Mouse (Mus musculus): ENCODE data around the gene Ift140.
"Not testable (repeated sequence)": the region's sequence is repeated elsewhere in the genome, so short reads cannot be mapped to it uniquely, and the experiment has no call there.

Gene Ift140

GRCm38 (mm10) chr17:25117263-25117662, 101.4 kb downstream of the Ift140 start:
- peak; percentile 76 for DNase-seq (ENCODE audit: low read depth, low spot score)

DNA sequence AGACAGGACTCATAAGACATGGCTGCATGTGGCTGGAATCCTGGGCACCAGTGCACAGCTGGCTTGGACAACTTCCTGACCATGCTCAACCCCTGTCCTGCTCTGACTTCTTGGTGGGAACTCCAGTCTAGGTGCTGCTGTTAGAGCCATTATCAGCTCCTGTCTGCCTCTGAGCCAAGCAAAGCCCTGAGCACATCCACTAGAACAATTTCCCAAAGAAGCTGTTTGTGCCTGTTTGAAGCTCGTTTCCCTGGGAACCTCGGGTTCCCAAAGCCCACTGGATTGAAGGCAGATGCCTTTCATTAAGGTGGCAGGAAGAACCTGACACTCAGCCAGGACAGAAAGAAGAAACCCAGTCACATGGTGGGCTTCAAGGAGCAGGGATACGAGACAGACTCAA, 104.5 kb downstream of the Ift140 start, which contains the start of gene Ptx4:
Ptx4 (plus strand) TSS at position 355 of the 400 bp plus-strand sequence.
- DNase-seq (ENCODE audit: low read depth, low spot score), result no peak

DNA sequence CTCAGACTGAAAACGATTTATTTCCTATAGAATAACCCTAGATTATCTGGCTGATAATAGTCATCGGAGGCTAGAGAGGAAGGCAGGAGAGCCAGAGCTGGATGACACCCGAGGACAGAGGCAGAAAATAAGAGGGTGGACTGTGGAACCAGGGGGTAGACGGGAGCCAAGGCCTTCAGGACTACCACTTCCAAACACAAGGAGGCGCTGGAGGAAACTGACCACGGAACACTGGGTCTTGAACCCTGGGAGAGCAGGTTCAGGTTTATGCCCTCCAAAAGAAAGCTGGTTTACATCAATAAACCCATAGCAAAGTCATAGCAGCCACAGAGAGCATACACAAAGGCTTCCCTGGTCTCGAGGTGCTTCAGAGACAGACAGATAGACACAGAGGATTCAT, 108.1 kb downstream of the Ift140 start:
- peak; percentile 51 for DNase-seq (ENCODE audit: low read depth, low spot score)

- not testable (repeated sequence) for DNase-seq (ENCODE audit: low read depth, low spot score)
Measured at GRCm38 (mm10) chr17:25125442-25126060, 109.7 kb downstream of the Ift140 start.

- DNase-seq (ENCODE audit: low read depth, low spot score), result peak; percentile 54
Measured at GRCm38 (mm10) chr17:25127079-25127478, 111.2 kb downstream of the Ift140 start.

GRCm38 (mm10) chr17:25127681-25128080, 111.8 kb downstream of the Ift140 start:
- no peak for DNase-seq (ENCODE audit: low read depth, low spot score)

GRCm38 (mm10) chr17:25130060-25130459, 114.2 kb downstream of the Ift140 start:
- DNase-seq (ENCODE audit: low read depth, low spot score), result no peak

DNA sequence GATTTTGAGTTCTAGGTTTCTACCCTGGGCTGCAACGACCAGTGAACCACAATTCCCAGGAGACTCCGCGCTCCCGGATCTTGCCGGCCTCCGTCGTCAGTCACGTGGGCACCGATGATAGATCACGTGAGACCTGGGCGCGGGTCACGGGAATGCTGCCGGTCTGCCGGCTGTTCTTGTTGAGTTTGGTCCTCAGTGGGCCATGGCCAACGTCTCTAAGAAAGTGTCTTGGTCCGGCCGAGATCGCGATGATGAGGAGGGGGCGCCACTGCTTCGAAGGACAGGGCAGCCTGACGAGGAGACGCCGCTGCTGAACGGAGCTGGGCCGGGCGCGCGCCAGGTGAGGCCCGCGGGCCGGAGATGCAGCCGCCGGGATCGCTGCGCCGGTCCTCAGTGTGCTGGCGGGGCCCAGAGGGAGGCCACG, 117.4 kb downstream of the Ift140 start, which contains the start of gene Clcn7:
Clcn7 (plus strand) TSS at position 117 of the 424 bp plus-strand sequence.
- peak; percentile 92 for DNase-seq (ENCODE audit: low read depth, low spot score)

DNA sequence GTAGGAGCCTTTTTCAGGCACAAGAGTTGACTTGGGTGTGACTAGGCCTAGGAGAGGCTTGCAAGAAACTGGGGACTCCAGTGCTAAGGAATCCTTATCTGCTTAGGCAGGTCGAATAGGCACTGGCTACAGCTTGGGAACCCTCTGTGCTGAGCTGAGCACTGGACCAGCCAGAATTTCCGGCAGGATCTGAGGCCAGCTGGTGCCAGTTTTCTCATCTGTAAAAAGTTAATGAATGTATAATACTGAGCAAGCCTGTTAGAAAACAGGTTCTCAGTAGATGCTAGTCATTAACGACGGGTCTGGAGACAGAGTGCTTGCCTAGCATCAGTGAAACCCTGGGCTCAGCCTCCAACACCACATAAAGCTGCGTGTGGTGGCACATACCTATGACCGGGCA, 119.7 kb downstream of the Ift140 start:
- no peak for DNase-seq (ENCODE audit: low read depth, low spot score)

GRCm38 (mm10) chr17:25138803-25139202, 122.9 kb downstream of the Ift140 start:
- no peak for DNase-seq (ENCODE audit: low read depth, low spot score)

GRCm38 (mm10) chr17:25139960-25140359, 124.1 kb downstream of the Ift140 start:
- DNase-seq (ENCODE audit: low read depth, low spot score), result peak; percentile 80

Measured in R1 (cell line).